Mouse (Mus musculus): Measurements from ENCODE around the gene Srsf10. TPM values are rescaled to one million over a fixed set of nuclear protein-coding genes. Genes with fewer than 3 reads are reported as not detected.
A peak's percentile ranks its signal among the peaks of the same experiment; 100 is the strongest.

Gene Srsf10
- polyA plus RNA-seq, 1 experiment = 72.8 TPM

- Histone ChIP-seq H3K36me3 (ENCODE audit: control insufficient read depth, insufficient read depth, low read length) (0 out of 2 replicates have a peak, but pooled peaks cover 1% of the 10 kb centered on the region), H3K27ac (ENCODE audit: control insufficient read depth, insufficient read depth, low read depth, low read length) (peak overlapping the region; percentile 100), H3K4me1 (ENCODE audit: control insufficient read depth, insufficient read depth, low read length) (peaks cover 17% of the 10 kb centered on the region), H3K27me3 (ENCODE audit: control insufficient read depth, insufficient read depth, low read length) (no peaks in the 10 kb centered on the region), H3K4me3 (ENCODE audit: control insufficient read depth, low read depth, low read length) (peak overlapping the region; percentile 100)
- TF ChIP-seq CTCF (IDR thresholded peaks at IDR 0.05; ENCODE audit: control insufficient read depth, insufficient read depth, insufficient replicate concordance, low read depth, low read length) = no peak
- TF ChIP-seq POLR2A (IDR thresholded peaks at IDR 0.05; ENCODE audit: control insufficient read depth, low read depth, low read length) = no peak; the same call in 1 of the 2 replicates
These were observed 910 bp downstream of the Srsf10 start for GRCm38 (mm10) chr4:135856223-135857091.

GRCm38 (mm10) chr4:135857597-135858186, 2.1 kb downstream of the Srsf10 start:
- H3K4me1 ChIP-seq (ENCODE audit: control insufficient read depth, insufficient read depth, low read length) = peaks cover 15% of the 10 kb centered on the region
- H3K4me3 ChIP-seq (ENCODE audit: control insufficient read depth, low read depth, low read length) = peak overlapping the region; percentile 52
- no peak for TF ChIP-seq POLR2A (IDR thresholded peaks at IDR 0.05; ENCODE audit: control insufficient read depth, low read depth, low read length)
- TF ChIP-seq CTCF (IDR thresholded peaks at IDR 0.05; ENCODE audit: control insufficient read depth, insufficient read depth, insufficient replicate concordance, low read depth, low read length) = no peak
- no peaks in the 10 kb centered on the region for H3K27me3 ChIP-seq (ENCODE audit: control insufficient read depth, insufficient read depth, low read length)
- peak overlapping the region; percentile 10; the same call in 1 of the 2 replicates for H3K27ac ChIP-seq (ENCODE audit: control insufficient read depth, insufficient read depth, low read depth, low read length)
- H3K36me3 ChIP-seq (ENCODE audit: control insufficient read depth, insufficient read depth, low read length) = 0 out of 2 replicates have a peak, but pooled peaks cover 1% of the 10 kb centered on the region

- peaks cover 3% of the 10 kb centered on the region for H3K36me3 ChIP-seq (ENCODE audit: control insufficient read depth, insufficient read depth, low read length)
- H3K27me3 ChIP-seq (ENCODE audit: control insufficient read depth, insufficient read depth, low read length) = no peaks in the 10 kb centered on the region
- no peak overlapping the region for H3K4me3 ChIP-seq (ENCODE audit: control insufficient read depth, low read depth, low read length)
- H3K4me1 ChIP-seq (ENCODE audit: control insufficient read depth, insufficient read depth, low read length) = no peaks in the 10 kb centered on the region; the same call in 1 of the 2 replicates
- no peak overlapping the region for H3K27ac ChIP-seq (ENCODE audit: control insufficient read depth, insufficient read depth, low read depth, low read length)
- TF ChIP-seq POLR2A (IDR thresholded peaks at IDR 0.05; ENCODE audit: control insufficient read depth, low read depth, low read length) = no peak
- TF ChIP-seq CTCF (IDR thresholded peaks at IDR 0.05; ENCODE audit: control insufficient read depth, insufficient read depth, insufficient replicate concordance, low read depth, low read length) = no peak
These were observed 13.4 kb downstream of the Srsf10 start for GRCm38 (mm10) chr4:135868996-135869395.

GRCm38 (mm10) chr4:135870227-135871023, 14.9 kb downstream of the Srsf10 start:
- TF ChIP-seq POLR2A (IDR thresholded peaks at IDR 0.05; ENCODE audit: control insufficient read depth, low read depth, low read length) (no peak), CTCF (IDR thresholded peaks at IDR 0.05; ENCODE audit: control insufficient read depth, insufficient read depth, insufficient replicate concordance, low read depth, low read length) (no peak)
- Histone ChIP-seq H3K4me1 (ENCODE audit: control insufficient read depth, insufficient read depth, low read length) (peaks cover 6% of the 10 kb centered on the region), H3K27me3 (ENCODE audit: control insufficient read depth, insufficient read depth, low read length) (no peaks in the 10 kb centered on the region), H3K4me3 (ENCODE audit: control insufficient read depth, low read depth, low read length) (peak overlapping the region; percentile 29; the same call in 1 of the 2 replicates), H3K27ac (ENCODE audit: control insufficient read depth, insufficient read depth, low read depth, low read length) (0 out of 2 replicates have a peak overlapping the region, but pooled peaks have one; percentile 21), H3K36me3 (ENCODE audit: control insufficient read depth, insufficient read depth, low read length) (peaks cover 3% of the 10 kb centered on the region)

GRCm38 (mm10) chr4:135872015-135872414, 16.5 kb downstream of the Srsf10 start:
- Histone ChIP-seq H3K27ac (ENCODE audit: control insufficient read depth, insufficient read depth, low read depth, low read length) (peak overlapping the region; percentile 65), H3K4me1 (ENCODE audit: control insufficient read depth, insufficient read depth, low read length) (peaks cover 18% of the 10 kb centered on the region), H3K36me3 (ENCODE audit: control insufficient read depth, insufficient read depth, low read length) (peaks cover 3% of the 10 kb centered on the region), H3K4me3 (ENCODE audit: control insufficient read depth, low read depth, low read length) (peak overlapping the region; percentile 73), H3K27me3 (ENCODE audit: control insufficient read depth, insufficient read depth, low read length) (no peaks in the 10 kb centered on the region)
- TF ChIP-seq POLR2A (IDR thresholded peaks at IDR 0.05; ENCODE audit: control insufficient read depth, low read depth, low read length) (no peak), CTCF (IDR thresholded peaks at IDR 0.05; ENCODE audit: control insufficient read depth, insufficient read depth, insufficient replicate concordance, low read depth, low read length) (no peak)

- no peaks in the 10 kb centered on the region for H3K27me3 ChIP-seq (ENCODE audit: control insufficient read depth, insufficient read depth, low read length)
- peaks cover 19% of the 10 kb centered on the region for H3K4me1 ChIP-seq (ENCODE audit: control insufficient read depth, insufficient read depth, low read length)
- peak overlapping the region; percentile 96 for H3K4me3 ChIP-seq (ENCODE audit: control insufficient read depth, low read depth, low read length)
- TF ChIP-seq POLR2A (IDR thresholded peaks at IDR 0.05; ENCODE audit: control insufficient read depth, low read depth, low read length) (no peak), CTCF (IDR thresholded peaks at IDR 0.05; ENCODE audit: control insufficient read depth, insufficient read depth, insufficient replicate concordance, low read depth, low read length) (no peak)
- H3K27ac ChIP-seq (ENCODE audit: control insufficient read depth, insufficient read depth, low read depth, low read length) = peak overlapping the region; percentile 99
- H3K36me3 ChIP-seq (ENCODE audit: control insufficient read depth, insufficient read depth, low read length) = peaks cover 3% of the 10 kb centered on the region
These were observed 17.2 kb downstream of the Srsf10 start for GRCm38 (mm10) chr4:135872589-135873391.

Measured in testis, adult 2 months (tissue).